Mouse (Mus musculus): ENCODE measurements around the gene Spg11.

- no peak for TF ChIP-seq POLR2A (IDR thresholded peaks at IDR 0.05; ENCODE audit: low read depth, low read length)
- TF ChIP-seq CTCF (conservative IDR thresholded peaks at IDR 0.05; ENCODE audit: insufficient read depth, insufficient read length, low read depth, low read length): no peak
Observed at GRCm38 (mm10) chr2:122146687-122147086, 28.5 kb upstream of the Spg11 start.
